Mouse (Mus musculus): Measurements from ENCODE around the gene Inpp5f.

GRCm38 (mm10) chr7:128641571-128641970 is 30.4 kb downstream of the Inpp5f start:
- TF ChIP-seq MAFK (IDR thresholded peaks at IDR 0.05; ENCODE audit: borderline replicate concordance, low read depth, low read length) (no peak), TCF12 (IDR thresholded peaks at IDR 0.05; ENCODE audit: low read depth, low read length) (no peak), GATA1 (IDR thresholded peaks at IDR 0.05; ENCODE audit: low read depth, low read length) (no peak), KAT2A (conservative IDR thresholded peaks at IDR 0.05; ENCODE audit: low read depth, low read length) (no peak), CTCF (IDR thresholded peaks at IDR 0.05 in 2 of 3, conservative IDR thresholded peaks at IDR 0.05 in 1 of 3; ENCODE audit: control insufficient read depth in 1 of 3, insufficient read depth in 1 of 3, low read depth in 2 of 3, low read length in 3 of 3, poor library complexity in 1 of 3, severe bottlenecking in 1 of 3) (no peak), ZMIZ1 (IDR thresholded peaks at IDR 0.05; ENCODE audit: low read depth, low read length) (no peak), POLR2A (IDR thresholded peaks at IDR 0.05; ENCODE audit: control insufficient read depth in 1 of 2, insufficient read depth in 1 of 2, low read depth in 1 of 2, low read length in 2 of 2, poor library complexity in 1 of 2) (no peak)
